Mouse (Mus musculus) gastrocnemius, adult 18-20 months (tissue): Measurements from ENCODE around the gene Pgc. TPM values are rescaled to one million over a fixed set of nuclear protein-coding genes. Genes with fewer than 3 reads are reported as not detected.

ENCODE experiments used
- DNase-seq: peaks from one replicate; pipeline ENCODE4 v3.0.0; 2021; ENCODE audit warnings: low spot score
- total RNA-seq, 2 experiments: library from RNA; stranded (reverse); gene quantifications; 2 replicates each; pipeline ENCODE4 v1.2.3; 2021

Gene Pgc
- total RNA-seq, 2 experiments from 2014 or later = not detected

DNA sequence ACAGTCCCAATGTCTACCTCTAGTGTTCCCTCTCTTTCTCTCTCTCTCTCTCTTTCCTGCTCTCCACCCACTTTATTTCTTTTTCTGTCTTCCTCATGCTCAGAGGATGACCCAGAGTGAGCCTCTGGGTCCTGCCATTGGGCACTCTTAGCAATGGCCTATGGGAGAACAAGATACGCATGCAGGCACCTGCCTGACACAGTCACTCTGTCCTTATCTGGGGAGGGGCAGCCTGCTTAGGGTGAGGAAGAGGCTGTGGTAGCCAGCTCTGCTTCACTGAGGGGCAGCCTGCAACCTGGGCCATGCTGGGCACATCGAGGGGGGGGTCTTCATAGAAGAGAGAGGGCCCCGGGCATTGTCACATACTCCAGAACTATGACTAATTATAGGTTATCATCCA, 23.0 kb downstream of the Pgc start:
- no peak for DNase-seq

DNA sequence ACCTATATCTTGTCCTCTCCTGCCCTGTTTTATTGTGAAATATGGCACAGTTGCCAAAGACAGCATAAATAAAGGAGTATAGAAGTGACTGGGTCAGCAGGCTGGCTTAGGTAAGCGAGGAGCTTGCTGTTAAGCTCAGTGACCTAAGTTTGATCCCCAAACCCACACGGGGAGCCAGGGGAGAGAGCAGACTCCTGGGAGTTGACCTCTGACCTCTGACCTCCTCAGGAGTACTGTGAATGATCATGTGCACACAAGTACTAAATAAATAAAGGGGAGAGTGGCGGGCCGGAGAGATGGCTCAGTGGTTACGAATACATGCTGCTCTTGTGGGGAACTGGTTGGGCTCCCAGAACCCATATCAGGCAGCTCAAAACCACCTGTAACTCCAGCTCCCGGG, 23.5 kb downstream of the Pgc start:
- no peak for DNase-seq

DNA sequence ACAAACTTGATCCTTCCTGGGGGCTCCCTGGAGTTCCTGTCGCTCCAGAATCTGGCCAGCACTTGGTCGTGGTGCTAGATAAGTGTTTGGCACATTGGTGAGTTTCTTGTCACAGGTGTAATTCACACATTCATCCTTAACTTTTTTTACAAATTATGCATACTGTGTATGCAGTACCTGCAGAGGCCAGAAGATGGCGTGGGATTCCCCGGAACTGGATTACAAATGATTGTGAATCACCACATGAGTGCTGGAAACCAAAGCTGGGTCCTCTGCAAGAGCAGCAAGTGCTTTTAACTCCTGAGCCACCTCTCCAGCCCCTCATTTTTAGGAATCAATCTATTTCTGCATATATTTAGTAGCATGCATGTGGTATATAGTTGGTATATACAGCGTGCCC, 25.2 kb downstream of the Pgc start:
- DNase-seq = no peak

DNA sequence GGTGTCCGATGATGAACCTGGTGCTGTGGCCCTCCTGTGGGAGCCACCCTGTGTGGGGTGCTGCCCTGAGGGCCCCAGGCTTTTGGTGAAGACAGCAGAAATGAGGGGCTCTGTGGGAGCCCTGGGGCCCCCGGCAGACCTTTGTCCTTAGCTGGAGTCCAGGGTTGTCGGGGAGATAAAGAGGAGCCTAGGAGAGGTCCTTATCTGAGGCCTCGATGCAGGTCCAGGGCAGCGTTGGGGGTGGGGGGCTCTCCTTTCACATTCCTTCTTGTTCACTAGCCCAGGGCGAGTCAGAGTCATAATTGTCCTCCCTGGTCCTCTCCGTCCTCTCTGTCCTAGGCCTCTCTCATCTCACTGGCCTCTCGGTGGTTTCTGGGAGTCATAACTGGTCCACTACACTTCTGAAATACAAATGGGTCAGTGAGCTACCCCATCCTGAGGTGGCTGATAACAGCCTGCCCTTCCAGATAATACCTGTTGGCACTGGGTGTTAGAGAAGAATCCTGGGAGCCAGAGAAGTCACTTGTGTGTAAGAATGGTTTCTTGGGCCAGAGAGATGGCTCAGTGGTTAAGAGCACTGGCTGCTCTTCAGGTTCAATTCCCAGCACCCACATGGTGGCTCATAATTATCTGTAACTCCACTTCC, 26.6 kb downstream of the Pgc start:
- DNase-seq = no peak

DNA sequence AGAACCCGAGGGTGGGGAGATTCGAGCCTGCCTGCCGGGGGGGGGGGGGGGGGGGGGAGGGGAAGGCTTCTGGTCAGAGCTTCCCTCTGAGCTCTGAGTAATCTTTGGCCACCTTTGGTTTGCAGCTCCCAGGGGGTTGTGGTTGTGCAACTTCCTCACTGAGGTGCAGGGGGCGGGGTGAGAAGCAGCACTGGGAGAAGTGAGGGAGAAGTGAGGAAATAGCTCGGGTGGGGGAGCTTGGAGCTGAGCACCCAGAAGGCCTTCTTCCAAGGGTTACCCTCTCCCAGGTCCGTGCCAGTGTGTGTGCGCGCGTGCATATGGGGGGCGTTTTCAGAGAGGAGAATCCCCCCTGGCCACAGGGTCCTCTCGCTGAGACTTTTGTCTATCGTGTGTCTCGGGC, 27.6 kb downstream of the Pgc start:
- peak; percentile 85 for DNase-seq

DNA sequence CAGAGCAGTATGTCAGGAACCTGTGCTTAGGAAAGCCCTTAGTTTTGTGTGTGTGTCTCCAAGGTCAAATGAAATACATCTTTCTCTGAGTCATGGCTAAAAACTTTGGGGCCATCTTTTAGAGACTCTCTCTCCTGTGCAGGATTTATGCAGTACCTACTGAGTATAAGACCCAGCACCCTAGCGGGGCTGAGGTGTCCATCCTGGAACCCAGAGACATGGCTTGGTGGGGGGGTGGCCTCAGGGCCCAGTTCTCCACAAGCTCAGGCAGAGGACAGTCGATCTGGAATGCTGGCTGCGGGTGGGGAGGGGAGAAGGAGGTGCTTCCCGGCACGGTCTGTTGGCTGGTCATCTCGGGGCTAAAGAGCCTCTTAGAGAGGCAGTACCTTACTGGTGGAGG, 29.7 kb downstream of the Pgc start:
- DNase-seq = no peak

DNA sequence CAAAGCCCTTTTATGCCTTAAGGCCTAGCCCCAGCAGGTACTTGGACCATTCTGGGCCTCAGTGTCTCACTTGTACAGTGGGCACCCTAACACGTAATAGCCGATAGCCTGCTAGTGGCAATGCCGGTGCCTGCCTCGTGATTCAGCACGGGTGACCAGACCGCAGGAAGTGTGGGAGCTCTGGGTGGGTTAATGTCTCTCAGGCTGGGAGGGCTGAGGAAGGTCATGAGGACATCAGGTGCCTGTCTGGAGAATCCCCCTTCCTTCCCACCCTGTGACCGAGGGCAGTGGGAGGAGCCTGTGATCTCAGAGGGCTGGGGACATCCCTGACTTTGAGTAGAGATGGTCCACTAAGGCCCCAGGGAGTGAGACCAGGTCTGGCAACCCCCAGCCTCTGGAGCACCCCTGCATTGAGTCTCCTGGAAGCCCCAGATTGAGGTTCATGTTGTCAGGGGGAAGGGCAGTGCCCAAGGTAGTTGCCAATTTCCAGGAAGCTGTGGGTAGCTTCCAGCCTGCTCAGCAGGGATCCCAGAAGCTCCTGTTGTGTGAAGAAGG, 30.5 kb downstream of the Pgc start:
- DNase-seq = no peak

GRCm38 (mm10) chr17:47759702-47760410, 33.2 kb downstream of the Pgc start:
- peak; percentile 91 for DNase-seq

- no peak for DNase-seq
These were observed 35.4 kb downstream of the Pgc start for GRCm38 (mm10) chr17:47762028-47762427.

DNA sequence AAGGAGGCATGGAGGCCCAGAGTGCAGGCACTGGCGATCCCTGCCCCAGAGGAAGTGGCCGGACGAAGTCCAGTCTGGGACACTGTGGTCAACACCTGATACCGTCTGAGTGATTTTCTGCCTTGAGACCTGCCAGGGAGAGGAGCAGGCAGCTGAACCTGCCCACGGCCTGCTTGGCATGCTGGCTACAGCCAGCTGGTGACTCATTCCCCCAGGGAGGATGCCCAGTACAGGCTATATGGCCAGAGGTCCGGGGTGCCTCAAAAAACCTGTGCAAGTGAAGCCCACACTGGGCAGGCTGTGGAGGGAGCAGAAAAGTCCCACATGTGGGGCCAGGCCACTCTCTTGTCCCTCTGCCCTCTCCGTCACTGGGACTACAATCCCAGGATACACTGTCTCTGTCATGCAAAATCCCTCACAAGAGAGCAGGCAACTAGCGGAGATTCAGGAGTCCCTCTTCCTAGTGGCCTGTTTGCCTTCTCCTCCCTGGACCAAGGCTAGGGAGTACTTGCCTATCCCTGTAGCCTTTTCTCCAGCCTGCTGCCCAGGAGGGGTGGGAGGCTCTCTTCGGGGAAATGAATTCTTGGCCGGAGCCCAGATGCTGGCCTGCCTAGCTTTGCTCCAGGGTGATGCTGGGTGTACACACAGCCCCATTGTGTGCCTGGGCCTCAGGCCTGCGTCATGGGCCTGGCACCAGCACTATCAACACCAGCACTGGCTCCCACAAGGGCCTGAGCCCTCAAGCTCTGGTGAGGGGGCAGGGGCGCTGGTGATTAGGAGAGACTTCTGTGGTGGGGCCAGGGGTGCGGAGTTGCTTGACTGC, 36.1 kb downstream of the Pgc start:
- peak; percentile 89 for DNase-seq

- DNase-seq = no peak
These were observed 39.3 kb downstream of the Pgc start for GRCm38 (mm10) chr17:47765986-47766385.

- no peak for DNase-seq
These were observed 39.9 kb downstream of the Pgc start for GRCm38 (mm10) chr17:47766407-47767043.

GRCm38 (mm10) chr17:47767081-47767455, 40.4 kb downstream of the Pgc start:
- no peak for DNase-seq

DNA sequence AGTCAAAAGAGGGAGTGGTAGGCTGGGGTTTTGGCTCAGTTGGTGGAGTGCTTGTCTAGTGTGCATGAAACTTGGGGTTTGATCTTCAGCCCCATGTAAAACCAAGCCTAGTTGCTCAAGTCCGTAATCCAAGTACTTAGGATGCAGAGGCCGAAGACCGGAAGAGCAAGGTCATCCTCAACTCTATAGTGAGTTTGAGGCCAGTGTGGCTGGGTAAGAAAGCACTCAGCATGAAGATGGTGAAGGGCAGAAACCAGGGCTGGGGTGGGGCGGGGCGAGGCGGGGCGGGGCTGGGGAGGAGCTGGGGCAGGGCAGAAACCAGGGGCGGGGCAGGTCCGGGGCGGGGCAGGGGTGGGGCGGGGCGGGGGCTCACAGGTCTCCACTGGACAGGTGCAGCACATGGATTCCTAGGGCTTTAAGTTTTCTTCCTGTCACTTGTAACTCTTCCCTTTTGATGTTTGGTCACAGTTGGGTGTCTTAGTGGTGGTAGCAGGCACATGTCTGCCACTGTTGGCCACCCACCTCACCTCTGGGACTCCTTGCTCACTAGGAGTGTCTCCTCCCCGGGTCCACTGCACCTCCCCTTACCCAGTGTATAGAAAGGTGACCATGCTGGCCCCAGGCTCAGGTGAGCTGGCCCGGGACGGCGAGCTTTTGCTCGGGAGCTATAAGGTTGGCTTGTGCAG, 41.0 kb downstream of the Pgc start:
- no peak for DNase-seq

GRCm38 (mm10) chr17:47768707-47769276, 42.1 kb downstream of the Pgc start:
- peak; percentile 73 for DNase-seq

DNA sequence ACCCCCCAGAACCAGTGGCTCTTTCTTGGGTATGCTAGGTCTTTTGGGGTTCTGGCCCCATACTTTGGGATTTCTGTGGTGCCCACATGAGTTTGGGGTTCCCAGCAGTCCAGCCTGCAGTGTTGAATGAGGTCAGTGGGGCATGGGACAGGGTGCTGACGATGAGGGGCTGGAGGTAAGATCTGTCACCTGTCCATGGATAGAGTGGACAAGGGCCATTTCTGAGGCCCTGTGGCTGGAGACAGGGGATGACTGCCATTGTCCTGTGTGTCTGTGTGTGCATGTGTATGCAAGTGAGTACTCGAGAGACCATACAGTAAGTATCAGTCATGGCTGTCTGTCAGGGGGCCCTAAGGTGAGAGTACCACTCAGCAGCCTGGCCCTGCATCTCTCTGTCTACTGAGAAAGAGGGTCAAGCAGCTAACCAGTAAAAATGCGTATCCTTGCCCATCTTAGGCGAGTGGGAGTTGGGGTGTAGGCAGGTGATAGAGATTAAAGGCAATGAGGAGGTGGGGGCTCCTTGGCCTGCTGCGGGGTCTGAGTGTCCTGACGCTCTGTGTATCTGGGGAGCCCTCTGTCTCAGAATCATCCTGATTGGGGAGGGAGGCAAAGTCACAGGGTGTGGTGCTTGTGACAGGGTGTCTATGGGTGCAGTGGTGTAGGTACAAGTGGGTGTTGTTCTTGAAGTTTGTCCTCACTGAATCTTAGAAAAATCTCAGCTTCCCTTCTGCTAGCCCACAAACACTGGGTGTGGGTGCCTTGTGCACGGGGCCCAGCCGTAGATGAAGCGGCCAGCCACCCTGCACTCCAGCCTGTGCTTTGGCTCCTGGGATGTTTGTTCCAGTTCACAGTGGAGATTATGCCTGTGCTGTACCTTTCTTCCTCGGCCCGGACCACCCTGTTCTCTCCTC, 43.0 kb downstream of the Pgc start:
- DNase-seq = no peak

DNA sequence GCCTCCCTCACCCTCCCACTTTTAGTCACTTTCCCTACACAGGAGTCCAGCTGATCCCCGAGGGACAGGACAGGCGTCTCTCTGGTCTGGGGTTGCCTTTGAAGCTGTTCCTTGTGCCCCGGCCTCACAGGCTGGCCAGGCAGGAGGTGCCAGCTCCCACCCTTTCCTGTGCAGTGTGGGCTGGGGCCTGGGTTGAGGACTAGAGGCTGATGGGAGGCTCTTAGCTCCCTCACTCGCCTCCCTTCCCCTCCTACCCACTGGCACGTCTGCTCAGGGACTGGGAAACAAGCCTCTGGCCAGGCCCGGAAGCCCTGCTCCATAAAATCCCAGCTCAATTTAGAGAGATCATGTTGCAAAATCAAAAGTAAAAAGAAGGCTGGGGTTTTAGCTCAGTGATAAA, 47.0 kb downstream of the Pgc start:
- no peak for DNase-seq

- DNase-seq = no peak
These were observed 50.5 kb downstream of the Pgc start for GRCm38 (mm10) chr17:47777141-47777540.

- no peak for DNase-seq
These were observed 53.8 kb downstream of the Pgc start for GRCm38 (mm10) chr17:47780470-47780869.

DNA sequence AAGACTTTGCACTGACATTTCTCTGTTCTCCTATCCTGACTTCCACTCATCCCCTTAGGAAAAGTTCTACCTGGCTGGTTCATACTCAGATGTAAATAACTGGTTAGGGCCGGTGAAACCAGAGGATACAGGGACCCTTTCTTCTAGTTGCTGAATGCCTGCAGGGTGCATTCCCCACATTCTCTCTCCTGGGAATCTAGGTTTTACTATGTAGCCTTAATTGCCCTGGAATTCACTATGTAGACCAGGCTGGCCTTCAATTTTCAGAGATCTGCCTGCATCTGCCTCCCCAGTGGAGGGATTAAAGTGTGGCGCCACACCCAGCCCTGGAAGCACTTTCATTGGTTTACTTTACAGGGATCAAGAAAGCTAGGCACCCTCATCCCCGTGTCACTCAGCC, 55.8 kb downstream of the Pgc start:
- no peak for DNase-seq
